Mouse (Mus musculus) cerebellum, adult 11 months (tissue): Measurements from ENCODE around the gene Timm23.
"Not testable (repeated sequence)": the region's sequence is repeated elsewhere in the genome, so short reads cannot be mapped to it uniquely, and the experiment has no call there.

Source experiments
- DNase-seq: peaks from one replicate; pipeline ENCODE4 v3.0.0; 2022

Gene Timm23

GRCm38 (mm10) chr14:32164173-32165051 is 37.3 kb downstream of the Timm23 start:
- no peak for DNase-seq

DNA sequence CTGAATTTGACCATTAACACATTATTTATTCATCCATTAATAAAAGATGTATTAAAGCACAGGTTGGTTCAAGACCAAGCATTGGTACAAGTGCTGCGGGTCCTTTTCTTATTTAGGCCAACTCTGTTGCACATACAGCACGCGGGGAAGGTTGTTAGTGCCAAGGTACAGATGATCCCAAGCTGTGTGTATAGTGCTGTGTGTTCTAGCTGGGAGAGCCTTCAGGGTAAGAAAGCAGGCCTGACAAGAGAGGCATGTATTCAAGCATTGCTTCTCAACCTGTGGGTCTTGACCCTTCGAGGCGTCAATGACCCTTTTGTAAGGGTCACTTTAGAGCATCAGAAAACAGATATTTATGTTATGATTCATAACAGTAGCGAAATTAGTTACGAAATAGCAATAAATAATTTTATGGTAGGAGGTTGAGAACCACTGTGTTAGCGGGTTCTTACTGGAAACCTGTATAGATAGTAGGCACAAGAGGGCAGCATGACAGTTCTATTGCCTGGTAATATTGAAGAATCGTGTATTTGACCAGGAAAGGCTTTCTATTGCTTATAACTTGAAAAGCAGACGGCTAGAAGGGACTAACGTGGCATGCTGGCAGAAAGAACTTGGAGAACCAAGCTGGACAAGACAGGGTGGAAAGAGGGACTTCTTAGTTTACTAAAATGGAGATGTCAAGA is 38.4 kb downstream of the Timm23 start:
- no peak for DNase-seq

DNA sequence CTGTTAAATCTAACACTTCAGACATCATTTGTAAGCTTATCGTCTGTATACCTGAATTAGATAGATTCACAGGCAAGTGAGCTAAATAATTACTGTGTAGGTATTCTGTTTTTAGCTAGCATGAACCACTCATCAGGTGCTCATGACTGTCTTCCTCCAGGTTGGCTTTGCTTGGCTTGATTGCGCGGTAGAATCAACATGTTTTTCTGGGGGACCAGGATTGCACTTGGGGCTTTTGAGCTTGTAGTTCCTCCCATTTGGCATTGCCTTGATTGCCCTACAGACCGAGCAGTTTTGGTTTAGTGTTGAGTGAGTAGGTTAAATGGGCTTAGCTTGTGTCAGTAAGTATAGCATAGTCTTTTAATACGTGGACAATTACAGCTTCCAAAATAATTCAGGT is 39.5 kb downstream of the Timm23 start:
- DNase-seq: no peak

- DNase-seq: no peak
Observed at GRCm38 (mm10) chr14:32161090-32161885, 40.4 kb downstream of the Timm23 start.

DNA sequence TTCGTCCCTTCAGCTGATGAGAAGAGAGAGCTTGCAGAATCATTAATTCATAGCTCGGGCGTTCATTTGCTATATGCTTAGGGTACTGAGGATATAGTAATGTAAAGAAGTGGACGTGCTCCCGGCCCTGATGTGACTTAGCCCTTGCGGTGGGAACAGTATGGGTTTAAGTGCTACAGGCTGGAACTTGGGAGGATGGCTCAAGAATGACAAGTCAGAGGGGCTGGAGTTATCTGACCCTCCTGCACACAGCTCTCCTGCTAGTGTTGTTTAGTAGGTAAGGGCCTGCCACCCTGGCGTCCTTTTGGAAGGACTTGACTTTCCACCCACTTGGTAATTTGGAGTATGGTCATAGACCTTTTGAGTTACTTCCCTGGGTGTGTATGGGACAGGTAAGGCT is 41.1 kb downstream of the Timm23 start:
- DNase-seq: no peak

DNA sequence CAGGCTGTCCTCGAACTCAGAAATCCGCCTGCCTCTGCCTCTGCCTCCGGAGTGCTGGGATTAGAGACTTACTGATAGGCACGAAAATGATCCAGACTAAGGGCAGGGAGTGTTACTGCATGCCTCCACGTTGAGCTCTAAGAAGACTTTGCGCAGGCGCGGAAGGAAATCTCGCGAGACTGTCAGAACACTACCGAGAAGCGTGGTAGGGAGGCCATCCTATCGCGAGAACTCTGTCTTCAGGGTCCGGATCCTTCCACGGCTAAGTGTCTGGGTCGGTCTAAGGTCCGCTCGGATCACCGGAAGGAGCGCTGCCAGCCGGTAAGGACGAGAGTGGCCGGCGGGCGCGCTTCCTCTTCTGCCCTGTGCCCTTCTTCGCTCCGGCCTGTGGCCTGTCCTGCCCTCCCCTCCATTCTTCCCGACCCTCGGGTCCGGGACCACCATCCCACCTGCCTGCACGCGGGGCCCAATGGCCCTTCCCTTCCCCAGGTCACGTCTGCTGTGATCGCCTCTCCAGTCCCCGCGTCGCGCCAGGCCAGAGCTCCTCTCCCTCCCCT is 41.9 kb downstream of the Timm23 start, which contains the start of gene Ncoa4:
Ncoa4 (plus strand) TSS at position 176 of the 557 bp plus-strand sequence.
- DNase-seq: peak; percentile 98

DNA sequence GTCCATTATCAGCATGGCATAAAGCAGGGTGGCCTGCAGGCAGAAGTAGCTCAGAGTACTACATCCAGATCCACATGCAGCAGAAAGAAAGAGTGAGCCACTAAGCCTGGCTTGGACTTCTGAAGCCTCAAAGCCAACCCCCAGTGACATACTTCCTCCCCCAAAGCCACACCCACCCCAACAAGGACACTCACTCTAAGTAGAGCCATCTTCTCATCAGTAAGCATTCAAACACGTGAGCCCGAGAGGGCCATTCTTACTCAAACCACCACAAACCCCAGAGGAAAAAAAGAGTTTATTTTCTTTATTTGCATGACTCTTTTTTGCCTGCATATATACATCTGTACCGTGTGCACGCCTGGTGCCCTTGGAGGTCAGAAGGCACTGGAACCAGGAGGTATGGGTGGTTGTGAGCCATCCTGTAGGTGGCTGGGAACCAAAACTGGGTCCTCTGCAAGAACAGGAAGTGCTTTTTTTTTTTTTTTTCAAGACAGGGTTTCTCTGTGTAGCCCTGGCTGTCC is 42.5 kb downstream of the Timm23 start:
- DNase-seq: no peak

DNA sequence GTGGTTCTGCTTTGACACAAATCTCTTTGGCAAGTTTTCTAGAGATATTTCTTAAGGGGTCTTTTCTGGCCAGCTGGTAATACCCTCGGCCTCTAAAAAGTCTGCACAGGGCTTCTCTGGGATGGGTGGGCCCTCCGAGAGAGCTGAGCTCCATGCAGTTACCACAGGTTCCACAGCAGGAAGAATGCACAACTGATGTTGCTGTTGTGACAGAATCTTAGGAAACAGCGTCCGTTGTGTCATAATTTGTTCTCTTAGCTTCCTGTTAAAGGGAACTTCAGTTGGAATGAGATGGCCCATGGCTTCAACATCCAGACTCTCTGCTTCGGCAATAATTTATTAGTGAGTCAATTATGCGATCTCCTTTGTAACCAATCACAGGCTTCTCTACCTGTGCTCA is 46.9 kb downstream of the Timm23 start:
- no peak for DNase-seq

DNA sequence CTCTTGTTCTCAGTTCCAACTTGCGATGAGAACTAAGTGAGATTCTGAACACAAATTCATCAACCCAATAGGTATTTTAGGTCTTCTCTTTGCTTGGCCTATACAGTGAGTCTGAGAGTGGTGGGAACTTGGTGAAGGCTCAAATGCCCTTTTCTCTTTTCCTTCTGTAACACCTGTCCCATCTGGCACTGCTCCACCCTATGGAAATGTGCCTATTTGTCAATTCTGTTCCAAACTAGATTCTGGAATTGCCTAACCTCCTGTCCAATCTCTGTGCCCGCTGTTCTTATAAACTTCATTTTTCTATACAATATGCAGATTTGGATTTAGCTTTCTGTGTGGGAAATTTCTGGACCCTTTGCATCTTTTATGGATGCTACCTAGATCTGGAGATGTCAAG is 48.5 kb downstream of the Timm23 start:
- DNase-seq: no peak

DNA sequence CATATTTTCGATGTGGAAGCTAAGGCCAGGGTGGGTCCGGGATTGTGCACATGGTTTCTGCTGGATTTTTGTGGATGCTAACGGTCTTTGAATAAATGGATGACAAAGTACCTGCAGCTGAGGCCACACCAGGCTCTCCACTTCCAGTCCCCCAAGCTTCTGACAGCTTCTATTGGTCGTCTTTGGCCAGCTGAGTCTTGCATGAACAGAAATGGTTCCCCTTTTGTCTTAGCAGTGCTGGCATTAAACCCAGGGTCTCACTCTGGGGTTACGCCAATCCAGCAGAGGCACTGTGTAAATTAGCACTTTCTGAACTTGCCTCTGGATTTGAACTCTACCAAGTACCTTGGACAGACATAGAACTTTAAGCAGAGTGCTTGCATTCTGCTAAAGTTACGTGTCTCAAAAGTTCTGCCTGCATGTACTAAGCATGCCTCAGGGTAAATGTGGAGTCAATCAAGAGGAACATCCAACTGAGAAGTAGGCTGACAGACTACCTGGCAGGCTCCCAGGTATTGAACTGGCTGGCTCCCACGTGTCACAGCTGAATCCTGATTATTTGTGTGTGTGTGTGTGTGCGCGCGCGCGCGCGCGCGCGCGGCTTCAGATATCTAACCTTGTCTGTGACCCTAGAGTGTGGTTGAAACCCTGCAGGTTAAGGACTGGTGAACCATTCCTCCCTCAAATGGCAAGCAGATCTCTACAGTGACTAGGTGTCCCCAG is 49.3 kb downstream of the Timm23 start:
- no peak for DNase-seq

GRCm38 (mm10) chr14:32150872-32151271 is 50.8 kb downstream of the Timm23 start:
- no peak for DNase-seq

- DNase-seq: no peak
Observed at GRCm38 (mm10) chr14:32146578-32146977, 55.1 kb downstream of the Timm23 start.

DNA sequence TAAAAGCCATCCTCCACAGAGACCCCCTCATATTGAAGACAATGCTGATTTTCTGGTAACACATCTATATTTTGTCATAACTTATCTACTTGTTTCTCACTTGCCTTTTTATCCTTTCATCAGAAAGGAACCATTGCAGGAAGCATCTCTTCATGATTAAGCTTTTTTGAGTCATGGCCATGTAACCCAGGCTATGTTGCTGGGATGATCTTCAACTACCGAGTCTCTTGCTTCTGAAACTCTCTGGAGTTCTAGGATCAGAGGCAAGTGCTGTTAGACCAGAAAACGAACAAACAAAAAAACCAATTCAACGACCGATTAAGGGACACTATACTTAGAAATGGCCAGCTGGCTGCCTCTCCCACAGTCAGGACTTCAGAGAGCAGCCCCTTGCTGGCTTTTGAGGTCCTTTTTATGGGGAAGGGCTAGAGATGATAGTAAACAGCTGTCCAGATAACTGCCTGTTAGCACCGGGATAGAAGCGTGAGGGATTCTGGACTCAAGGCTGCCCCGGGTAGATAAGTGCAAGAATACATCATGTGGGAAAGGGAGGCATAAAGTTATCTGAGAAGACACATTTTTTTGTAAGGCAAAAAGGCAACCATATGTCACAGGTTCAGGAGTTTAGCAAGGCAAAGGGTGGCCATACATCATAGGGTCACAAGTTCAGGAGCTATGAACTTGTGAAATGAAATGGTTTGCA is 55.7 kb downstream of the Timm23 start:
- DNase-seq: no peak

- no peak for DNase-seq
Observed at GRCm38 (mm10) chr14:32145401-32145800, 56.3 kb downstream of the Timm23 start.

DNA sequence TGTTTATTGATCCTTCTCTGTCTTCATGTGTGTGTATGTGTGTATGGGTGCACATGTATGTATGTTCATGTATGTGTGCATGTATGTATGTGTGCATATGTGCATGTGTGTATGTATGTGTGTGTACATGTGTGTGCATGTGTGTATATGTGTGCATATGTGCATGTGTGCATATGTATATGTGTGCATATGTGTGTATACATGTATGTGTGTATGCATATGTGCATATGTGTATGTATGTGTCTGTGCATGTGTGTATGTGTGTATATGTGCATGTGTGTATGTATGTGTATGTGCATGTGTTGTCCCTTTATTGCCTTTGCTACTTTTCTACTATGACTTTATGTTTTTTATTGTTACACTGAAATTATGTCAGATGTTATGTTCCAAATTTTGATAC is 57.0 kb downstream of the Timm23 start:
- DNase-seq: no peak

DNA sequence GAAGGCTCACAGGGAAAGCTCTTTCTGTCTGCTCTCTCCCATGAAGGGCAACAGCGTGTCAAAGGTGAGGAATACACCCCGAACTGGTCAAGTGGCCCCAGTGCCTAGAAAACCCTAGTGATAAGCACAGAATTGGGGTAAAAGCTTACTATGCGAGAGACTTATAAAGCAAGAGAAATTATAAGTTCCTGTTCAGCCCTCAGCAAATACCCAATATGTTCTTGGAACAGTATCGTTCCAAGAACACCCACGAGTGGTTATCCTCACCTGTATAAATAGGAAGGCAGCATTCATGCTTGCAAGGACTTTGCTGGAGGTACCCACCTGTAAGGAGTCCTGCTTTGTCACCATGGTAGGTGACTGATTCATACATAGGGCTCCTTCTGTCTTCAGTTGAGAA is 60.0 kb downstream of the Timm23 start, which contains the start of gene Msmb:
Msmb (plus strand) TSS at position 301 of the 400 bp plus-strand sequence.
- DNase-seq: no peak

- DNase-seq: no peak
Observed at GRCm38 (mm10) chr14:32140359-32140965, 61.2 kb downstream of the Timm23 start.

GRCm38 (mm10) chr14:32136467-32136866 is 65.2 kb downstream of the Timm23 start:
- not testable (repeated sequence) for DNase-seq

GRCm38 (mm10) chr14:32134293-32134692 is 67.4 kb downstream of the Timm23 start:
- DNase-seq: no peak

DNA sequence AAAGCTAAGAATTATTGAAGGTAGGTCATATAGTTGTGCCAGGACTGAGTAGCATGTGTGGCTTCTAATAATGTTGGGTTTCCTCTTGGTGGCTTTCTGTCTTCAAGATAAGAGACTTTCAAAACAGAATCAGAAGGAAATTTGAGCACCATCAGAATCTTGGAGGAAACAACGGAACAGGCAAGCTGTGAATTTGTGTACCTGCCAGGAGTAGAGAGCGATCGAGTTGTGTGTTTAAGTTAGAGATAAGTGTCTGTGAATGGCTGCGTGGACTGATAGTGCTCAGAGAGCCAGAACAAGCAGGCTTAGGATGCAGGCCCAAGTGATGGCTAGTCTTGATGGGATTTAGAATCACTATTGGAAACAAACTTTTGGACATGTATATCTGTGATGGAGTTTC is 69.9 kb downstream of the Timm23 start:
- no peak for DNase-seq
